Mouse (Mus musculus): Measurements from ENCODE around the gene Spib. TPM values are rescaled to one million over a fixed set of nuclear protein-coding genes. Genes with fewer than 3 reads are reported as not detected.

Gene Spib
- total RNA-seq, 1 experiment = 0.67 TPM

DNA sequence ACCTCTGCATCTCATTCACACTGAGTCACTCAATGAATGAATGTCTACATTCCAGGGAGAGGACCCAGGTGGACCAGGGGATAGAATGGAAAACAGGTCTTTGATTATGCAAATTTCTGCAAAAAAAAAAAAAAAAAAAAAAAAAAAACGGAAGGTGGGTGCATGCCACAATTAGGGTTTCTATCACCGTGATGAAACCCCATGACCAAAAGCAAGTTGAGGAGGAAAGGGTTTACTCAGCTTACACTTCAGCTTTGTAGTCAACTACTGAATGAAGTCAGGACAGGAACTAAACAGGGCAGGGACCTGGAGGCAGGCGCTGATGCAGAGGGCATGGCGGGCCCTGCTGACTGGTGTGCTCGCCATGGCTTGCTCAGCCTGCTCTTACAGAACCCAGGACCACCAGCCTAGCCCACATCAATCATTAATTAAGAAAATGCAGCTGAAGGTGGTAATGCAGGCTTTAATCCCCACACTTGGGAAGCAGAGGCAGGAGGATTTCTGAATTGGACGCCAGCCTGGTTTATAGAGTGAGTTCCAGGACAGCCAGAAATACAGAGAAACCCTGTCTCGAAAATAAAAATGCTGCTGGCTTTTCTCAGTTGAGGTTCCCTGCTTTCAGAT is 46.2 kb downstream of the Spib start:
- DNase-seq (ENCODE audit: low read depth, low spot score) = no peak
- in situ Hi-C loops (cut with MboI; ENCODE audit: low sequenced_read_pairs in 2 of 2, unreplicated experiment in 2 of 2) = no loop called here
- peaks cover 19% of the 10 kb centered on the region; the same call in 1 of the 2 replicates for H3K36me3 ChIP-seq (ENCODE audit: control insufficient read depth, insufficient read depth, low read length, poor library complexity, severe bottlenecking)
- TF ChIP-seq CHD2 (IDR thresholded peaks at IDR 0.05; ENCODE audit: low read depth, low read length) (no peak), ZNF384 (IDR thresholded peaks at IDR 0.05; ENCODE audit: low read depth, low read length) (peak; percentile 94)
- no peak overlapping the region for H3K4me3 ChIP-seq (ENCODE audit: insufficient read depth in 1 of 2, low read depth in 1 of 2, low read length in 2 of 2, poor library complexity in 1 of 2, severe bottlenecking in 1 of 2)
- no peak overlapping the region for H3K9ac ChIP-seq (ENCODE audit: insufficient read depth, low read depth, low read length, poor library complexity, severe bottlenecking)
- no peaks in the 10 kb centered on the region for H3K9me3 ChIP-seq (ENCODE audit: control insufficient read depth, insufficient read depth, low read depth, low read length)
- H3K4me1 ChIP-seq (ENCODE audit: control insufficient read depth in 2 of 2, insufficient read depth in 2 of 2, low read length in 2 of 2, poor library complexity in 1 of 2) = peaks cover 0 to 16% of the 10 kb centered on the region in 2 experiments; a peak in 1 of 4 replicates
- H3K27ac ChIP-seq (ENCODE audit: insufficient read depth, low read depth, low read length, poor library complexity, severe bottlenecking) = peak overlapping the region; percentile 32; the same call in 1 of the 2 replicates

DNA sequence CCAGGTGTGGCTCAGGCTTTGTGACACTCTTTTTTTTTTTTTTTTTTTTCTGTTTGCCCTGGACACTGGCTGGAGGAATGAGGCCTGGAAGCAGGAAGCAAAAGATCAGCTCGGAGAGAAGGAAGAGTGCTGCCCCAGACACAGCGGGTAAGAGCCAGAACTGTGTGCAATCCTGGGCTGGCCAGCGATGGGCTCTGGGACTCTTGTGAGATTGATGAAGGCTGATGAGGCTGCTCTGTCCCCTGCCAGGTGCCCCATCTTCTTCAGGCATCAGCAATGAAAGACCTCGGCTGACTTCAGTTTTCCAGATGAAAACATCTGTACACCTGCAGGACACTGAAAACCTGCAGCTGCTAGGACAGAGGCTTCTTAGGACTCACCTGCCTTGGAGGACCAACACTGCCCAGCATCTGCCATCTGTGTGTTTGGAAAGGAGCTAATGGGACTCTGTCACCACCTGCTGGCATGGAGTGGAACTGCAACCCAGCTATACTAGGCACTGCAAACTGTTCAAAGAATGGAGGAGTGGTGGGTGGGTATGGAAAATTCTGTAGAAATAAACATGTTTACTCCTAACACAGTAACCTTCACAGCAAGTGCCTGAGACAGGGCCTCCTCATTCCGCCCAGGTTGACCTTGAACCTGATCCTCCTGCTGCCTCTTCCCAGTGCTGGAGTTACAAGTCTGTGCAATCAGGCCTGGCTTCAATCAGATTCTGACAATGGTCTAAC is 46.9 kb downstream of the Spib start:
- Histone ChIP-seq H3K36me3 (ENCODE audit: control insufficient read depth, insufficient read depth, low read length, poor library complexity, severe bottlenecking) (peaks cover 13% of the 10 kb centered on the region; the same call in 1 of the 2 replicates), H3K9ac (ENCODE audit: insufficient read depth, low read depth, low read length, poor library complexity, severe bottlenecking) (no peak overlapping the region), H3K27ac (ENCODE audit: insufficient read depth, low read depth, low read length, poor library complexity, severe bottlenecking) (no peak overlapping the region), H3K4me1 (ENCODE audit: control insufficient read depth in 2 of 2, insufficient read depth in 2 of 2, low read length in 2 of 2, poor library complexity in 1 of 2) (peaks cover 0 to 16% of the 10 kb centered on the region in 2 experiments; a peak in 1 of 4 replicates), H3K4me3 (ENCODE audit: insufficient read depth in 1 of 2, low read depth in 1 of 2, low read length in 2 of 2, poor library complexity in 1 of 2, severe bottlenecking in 1 of 2) (no peak overlapping the region), H3K9me3 (ENCODE audit: control insufficient read depth, insufficient read depth, low read depth, low read length) (no peaks in the 10 kb centered on the region)
- in situ Hi-C loops (cut with MboI; ENCODE audit: low sequenced_read_pairs in 2 of 2, unreplicated experiment in 2 of 2) = no loop called here
- DNase-seq (ENCODE audit: low read depth, low spot score) = peak; percentile 79
- TF ChIP-seq ZNF384 (IDR thresholded peaks at IDR 0.05; ENCODE audit: low read depth, low read length) (no peak), MAFK (IDR thresholded peaks at IDR 0.05; ENCODE audit: insufficient read depth, low read depth, low read length) (0 out of 2 replicates have a peak, but pooled peaks have one; percentile 7), ZC3H11A (IDR thresholded peaks at IDR 0.05; ENCODE audit: borderline replicate concordance, low read depth, low read length) (peak; percentile 74), CHD2 (IDR thresholded peaks at IDR 0.05; ENCODE audit: low read depth, low read length) (no peak), HCFC1 (IDR thresholded peaks at IDR 0.05; ENCODE audit: borderline replicate concordance, insufficient read depth, low read length) (no peak)

DNA sequence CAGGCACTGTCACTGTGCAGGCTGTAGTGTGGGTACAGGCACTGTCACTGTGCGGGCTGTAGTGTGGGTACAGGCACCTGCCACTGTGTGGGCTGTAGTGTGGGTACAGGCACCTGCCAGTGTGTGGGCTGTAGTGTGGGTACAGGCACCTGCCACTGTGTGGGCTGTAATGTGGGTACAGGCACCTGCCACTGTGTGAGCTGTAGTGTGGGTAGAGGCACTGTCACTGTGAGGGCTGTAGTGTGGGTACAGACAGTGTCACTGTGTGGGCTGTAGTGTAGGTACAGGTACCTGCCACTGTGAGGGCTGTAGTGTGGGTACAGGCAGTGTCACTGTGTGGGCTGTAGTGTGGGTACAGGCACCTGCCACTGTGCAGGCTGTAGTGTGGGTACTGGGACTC is 47.8 kb downstream of the Spib start:
- H3K27ac ChIP-seq (ENCODE audit: insufficient read depth, low read depth, low read length, poor library complexity, severe bottlenecking) = no peak overlapping the region
- TF ChIP-seq ZC3H11A (IDR thresholded peaks at IDR 0.05; ENCODE audit: borderline replicate concordance, low read depth, low read length) = no peak
- TF ChIP-seq ZNF384 (IDR thresholded peaks at IDR 0.05; ENCODE audit: low read depth, low read length) = no peak
- TF ChIP-seq MAFK (IDR thresholded peaks at IDR 0.05; ENCODE audit: insufficient read depth, low read depth, low read length) = no peak
- TF ChIP-seq HCFC1 (IDR thresholded peaks at IDR 0.05; ENCODE audit: borderline replicate concordance, insufficient read depth, low read length) = no peak
- no peak overlapping the region for H3K4me3 ChIP-seq (ENCODE audit: insufficient read depth in 1 of 2, low read depth in 1 of 2, low read length in 2 of 2, poor library complexity in 1 of 2, severe bottlenecking in 1 of 2)
- H3K36me3 ChIP-seq (ENCODE audit: control insufficient read depth, insufficient read depth, low read length, poor library complexity, severe bottlenecking) = peaks cover 8% of the 10 kb centered on the region; the same call in 1 of the 2 replicates
- H3K9me3 ChIP-seq (ENCODE audit: control insufficient read depth, insufficient read depth, low read depth, low read length) = no peaks in the 10 kb centered on the region
- H3K4me1 ChIP-seq (ENCODE audit: control insufficient read depth in 2 of 2, insufficient read depth in 2 of 2, low read length in 2 of 2, poor library complexity in 1 of 2) = peaks cover 0 to 16% of the 10 kb centered on the region in 2 experiments; a peak in 1 of 4 replicates
- H3K9ac ChIP-seq (ENCODE audit: insufficient read depth, low read depth, low read length, poor library complexity, severe bottlenecking) = no peak overlapping the region
- no peak for DNase-seq (ENCODE audit: low read depth, low spot score)
- in situ Hi-C loops (cut with MboI; ENCODE audit: low sequenced_read_pairs in 2 of 2, unreplicated experiment in 2 of 2) = no loop called here

DNA sequence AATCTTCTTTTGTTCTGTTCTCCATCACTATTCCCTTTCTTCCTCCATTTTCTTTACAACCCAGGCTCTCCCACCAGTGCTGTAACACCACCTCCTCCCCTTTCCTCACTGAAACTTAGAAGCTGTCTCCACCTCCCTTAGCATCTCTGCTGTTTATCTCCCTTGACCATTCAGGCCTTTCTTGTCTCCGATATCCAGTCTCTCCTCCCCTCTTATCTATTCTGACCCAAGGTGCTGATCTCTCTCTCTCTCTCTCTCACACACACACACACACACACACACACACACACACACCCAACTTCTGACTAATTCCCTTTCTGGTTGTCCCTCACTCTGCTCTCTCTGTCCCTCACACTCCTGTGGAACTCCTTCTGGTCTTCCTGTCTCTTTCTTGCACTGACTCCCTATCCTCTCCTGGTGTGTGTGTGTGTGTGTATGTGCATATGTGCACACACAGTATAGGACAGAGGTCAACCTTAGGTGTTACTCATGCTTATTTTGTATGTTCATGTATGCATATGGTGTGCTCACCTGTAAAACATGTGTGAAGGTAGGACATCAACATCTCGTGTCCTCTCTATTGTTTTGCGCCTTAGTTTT is 48.9 kb downstream of the Spib start:
- TF ChIP-seq ZC3H11A (IDR thresholded peaks at IDR 0.05; ENCODE audit: borderline replicate concordance, low read depth, low read length) (no peak), CHD2 (IDR thresholded peaks at IDR 0.05; ENCODE audit: low read depth, low read length) (no peak), ZNF384 (IDR thresholded peaks at IDR 0.05; ENCODE audit: low read depth, low read length) (no peak)
- H3K4me1 ChIP-seq (ENCODE audit: control insufficient read depth in 2 of 2, insufficient read depth in 2 of 2, low read length in 2 of 2, poor library complexity in 1 of 2) = peaks cover 0 to 16% of the 10 kb centered on the region in 2 experiments; a peak in 1 of 4 replicates
- no peak for DNase-seq (ENCODE audit: low read depth, low spot score)
- H3K36me3 ChIP-seq (ENCODE audit: control insufficient read depth, insufficient read depth, low read length, poor library complexity, severe bottlenecking) = no peaks in the 10 kb centered on the region; the same call in 1 of the 2 replicates
- no peak overlapping the region for H3K9ac ChIP-seq (ENCODE audit: insufficient read depth, low read depth, low read length, poor library complexity, severe bottlenecking)
- no peak overlapping the region for H3K27ac ChIP-seq (ENCODE audit: insufficient read depth, low read depth, low read length, poor library complexity, severe bottlenecking)
- in situ Hi-C loops (cut with MboI; ENCODE audit: low sequenced_read_pairs in 2 of 2, unreplicated experiment in 2 of 2) = no loop called here
- H3K4me3 ChIP-seq (ENCODE audit: insufficient read depth in 1 of 2, low read depth in 1 of 2, low read length in 2 of 2, poor library complexity in 1 of 2, severe bottlenecking in 1 of 2) = no peak overlapping the region
- H3K9me3 ChIP-seq (ENCODE audit: control insufficient read depth, insufficient read depth, low read depth, low read length) = no peaks in the 10 kb centered on the region

Other genes starting within 250 kb of the Spib start
- gene Clec11a, start 225.2 kb downstream of the Spib start, total RNA-seq (2012; rRNA removed) = 2.2 TPM in 2 replicates
- 1.0 and 1.5 TPM in 2 replicates for gene Shank1, start 221.8 kb downstream of the Spib start, total RNA-seq (2012; rRNA removed)
- gene Syt3, start 148.0 kb downstream of the Spib start, total RNA-seq (2012; rRNA removed) = 5.8 and 8.0 TPM in 2 replicates
- gene 1700008O03Rik, start 146.3 kb downstream of the Spib start, total RNA-seq (2012; rRNA removed) = 1.4 and 4.8 TPM in 2 replicates
- 0.18 TPM in 1 of 2 replicates, not detected in the other for gene Lrrc4b, start 103.1 kb downstream of the Spib start, total RNA-seq (2012; rRNA removed)
- gene Aspdh, start 66.7 kb downstream of the Spib start, total RNA-seq (2012; rRNA removed) = not detected in 2 replicates
- gene Josd2, start 64.1 kb downstream of the Spib start, total RNA-seq (2012; rRNA removed) = 18.6 and 18.9 TPM in 2 replicates
- 64.2 and 104 TPM in 2 replicates for gene Emc10, start 35.5 kb downstream of the Spib start, total RNA-seq (2012; rRNA removed)
- gene Fam71e1, start 35.5 kb downstream of the Spib start, total RNA-seq (2012; rRNA removed) = 3.4 and 4.2 TPM in 2 replicates
- 0.80 and 1.6 TPM in 2 replicates for gene Mybpc2, start 7.4 kb downstream of the Spib start, total RNA-seq (2012; rRNA removed)
- 108 and 156 TPM in 2 replicates for gene Pold1, start 16.8 kb upstream of the Spib start, total RNA-seq (2012; rRNA removed)
- gene Nr1h2, start 21.9 kb upstream of the Spib start, total RNA-seq (2012; rRNA removed) = 78.5 and 144 TPM in 2 replicates
- 13.7 and 52.5 TPM in 2 replicates for gene Napsa, start 40.3 kb upstream of the Spib start, total RNA-seq (2012; rRNA removed)
- 9.5 and 12.4 TPM in 2 replicates for gene Kcnc3, start 58.6 kb upstream of the Spib start, total RNA-seq (2012; rRNA removed)
- 7.0 and 9.8 TPM in 2 replicates for gene Myh14, start 138.8 kb upstream of the Spib start, total RNA-seq (2012; rRNA removed)
- 0.40 and 0.79 TPM in 2 replicates for gene Izumo2, start 176.7 kb upstream of the Spib start, total RNA-seq (2012; rRNA removed)
- gene Vrk3, start 216.3 kb upstream of the Spib start, total RNA-seq (2012; rRNA removed) = 17.8 and 23.2 TPM in 2 replicates
- gene Zfp473, start 219.0 kb upstream of the Spib start, total RNA-seq (2012; rRNA removed) = 15.1 and 20.3 TPM in 2 replicates

All from ES-E14 (cell line).